Mouse (Mus musculus) ES-Bruce4 (cell line): ENCODE results near the gene Gng8. TPM values are rescaled to one million over a fixed set of nuclear protein-coding genes. Genes with fewer than 3 reads are reported as not detected.

Experiments used
- H3K27ac ChIP-seq: 2 replicates; pipeline ENCODE4 v1.5.1; 2012; ENCODE audit warnings: low read length, inconsistent platforms; ENCODE audit not compliant: insufficient read depth
- H3K27me3 ChIP-seq: 2 replicates; pipeline ENCODE4 v1.6.1; 2012; ENCODE audit warnings: mild to moderate bottlenecking, low read length, inconsistent platforms; ENCODE audit not compliant: control insufficient read depth, poor library complexity, insufficient read depth, severe bottlenecking
- H3K36me3 ChIP-seq: 2 replicates; pipeline ENCODE4 v1.6.1; 2012; ENCODE audit warnings: inconsistent platforms, mild to moderate bottlenecking, low read length, moderate library complexity; ENCODE audit not compliant: control insufficient read depth, poor library complexity, insufficient read depth, severe bottlenecking
- H3K4me1 ChIP-seq: one replicate; pipeline ENCODE4 v1.8.1; 2011; ENCODE audit warnings: low read length; ENCODE audit not compliant: control insufficient read depth, insufficient read depth
- H3K4me3 ChIP-seq: 2 replicates; pipeline ENCODE4 v1.5.1; 2011; ENCODE audit warnings: low read depth, mild to moderate bottlenecking, low read length
- H3K9ac ChIP-seq: 2 replicates; pipeline ENCODE4 v1.6.1; 2012; ENCODE audit warnings: low read depth, mild to moderate bottlenecking, inconsistent platforms; ENCODE audit not compliant: poor library complexity, severe bottlenecking
- H3K9me3 ChIP-seq: replicated peaks from 2 replicates; pipeline ENCODE4 v1.6.1; 2012; ENCODE audit warnings: mild to moderate bottlenecking, low read length, inconsistent platforms; ENCODE audit not compliant: control insufficient read depth, poor library complexity, insufficient read depth, severe bottlenecking
- CTCF ChIP-seq: IDR thresholded peaks from one replicate; pipeline ENCODE4 v1.8.1; 2011; ENCODE audit warnings: low read depth, low read length
- EP300 ChIP-seq: IDR thresholded peaks from 2 replicates; pipeline ENCODE4 v1.6.1; 2011; ENCODE audit warnings: low read depth, low read length; ENCODE audit not compliant: insufficient read depth
- POLR2A ChIP-seq: IDR thresholded peaks from one replicate; pipeline ENCODE4 v1.8.1; 2011; ENCODE audit warnings: low read length; ENCODE audit not compliant: insufficient read depth
- polyA plus RNA-seq: library from polyadenylated mRNA; stranded (reverse); fragments of >200 nt; gene quantifications from 2 replicates; pipeline ENCODE4 v1.2.4, GENCODE M21; 2011; ENCODE audit warnings: low read depth; ENCODE audit not compliant: missing spikeins, insufficient read depth, insufficient read length

Gene Gng8
- polyA plus RNA-seq, 1 experiment = 4.6 TPM

- Histone ChIP-seq H3K27ac (no peak within 1 kb of the TSS), H3K36me3 (no peaks in the 10 kb centered on the region), H3K9me3 (no peaks in the 10 kb centered on the region), H3K9ac (peak within 1 kb of the TSS; percentile 46), H3K27me3 (no peaks in the 10 kb centered on the region), H3K4me1 (peaks cover 2% of the 10 kb centered on the region), H3K4me3 (peak within 1 kb of the TSS; percentile 72)
- TF ChIP-seq EP300 (0 out of 2 replicates have a peak, but pooled peaks have one; percentile 33), CTCF (no peak), POLR2A (peak; percentile 11)
Observed at GRCm38 (mm10) chr7:16944061-16944807, 52.6 kb downstream of the Gng8 start, which contains the start of gene Pnmal2. Pnmal2 (plus strand) TSS chr7:16944682.

GRCm38 (mm10) chr7:16944808-16945315 lies 53.3 kb downstream of the Gng8 start:
- H3K4me3 ChIP-seq = peak overlapping the region; percentile 72
- no peaks in the 10 kb centered on the region for H3K9me3 ChIP-seq
- peak overlapping the region; percentile 46 for H3K9ac ChIP-seq
- no peaks in the 10 kb centered on the region for H3K36me3 ChIP-seq
- peaks cover 2% of the 10 kb centered on the region for H3K4me1 ChIP-seq
- TF ChIP-seq POLR2A = no peak
- no peak for TF ChIP-seq CTCF
- no peak for TF ChIP-seq EP300
- H3K27me3 ChIP-seq = no peaks in the 10 kb centered on the region
- H3K27ac ChIP-seq = no peak overlapping the region

Other genes starting within 250 kb of the Gng8 start
- not detected in 2 replicates for gene Ceacam15, start 216.1 kb upstream of the Gng8 start, polyA plus RNA-seq
- not detected in 2 replicates for gene Ceacam9, start 169.9 kb upstream of the Gng8 start, polyA plus RNA-seq
- 88.3 and 91.5 TPM in 2 replicates for gene Ap2s1, start 153.4 kb upstream of the Gng8 start, polyA plus RNA-seq
- gene Slc1a5, start 110.4 kb upstream of the Gng8 start, polyA plus RNA-seq = 101 and 108 TPM in 2 replicates
- 53.5 and 55.5 TPM in 2 replicates for gene Strn4, start 75.9 kb upstream of the Gng8 start, polyA plus RNA-seq
- gene Fkrp, start 75.1 kb upstream of the Gng8 start, polyA plus RNA-seq = 14.7 and 17.4 TPM in 2 replicates
- gene Prkd2, start 48.9 kb upstream of the Gng8 start, polyA plus RNA-seq = 18.4 and 18.5 TPM in 2 replicates
- gene Dact3, start 16.5 kb upstream of the Gng8 start, polyA plus RNA-seq = 19.2 and 20.8 TPM in 2 replicates
- gene Ptgir, start 14.7 kb downstream of the Gng8 start, polyA plus RNA-seq = not detected in 2 replicates
- 358 and 368 TPM in 2 replicates for gene Calm3, start 32.3 kb downstream of the Gng8 start, polyA plus RNA-seq
- gene Pnmal2, start 52.9 kb downstream of the Gng8 start, polyA plus RNA-seq = 1.5 and 1.6 TPM in 2 replicates
- not detected in 2 replicates for gene Pnmal1, start 67.9 kb downstream of the Gng8 start, polyA plus RNA-seq
- 1.1 and 1.2 TPM in 2 replicates for gene Gm42372, start 91.3 kb downstream of the Gng8 start, polyA plus RNA-seq
- 4.2 and 4.4 TPM in 2 replicates for gene Ccdc8, start 100.9 kb downstream of the Gng8 start, polyA plus RNA-seq
- 106 and 107 TPM in 2 replicates for gene Ppp5c, start 136.1 kb downstream of the Gng8 start, polyA plus RNA-seq
- gene Hif3a, start 170.6 kb downstream of the Gng8 start, polyA plus RNA-seq = 11.9 and 14.0 TPM in 2 replicates
- 0.29 and 3.3 TPM in 2 replicates for gene Psg16, start 182.3 kb downstream of the Gng8 start, polyA plus RNA-seq